Mouse (Mus musculus) kidney, postnatal 25 days (tissue): ENCODE data around the gene Hnf1b.
A peak's percentile ranks its signal among the peaks of the same experiment; 100 is the strongest.

ENCODE experiments used
- DNase-seq, 2 experiments: peaks; one replicate each; pipeline ENCODE4 v3.0.0; 2021; ENCODE audit warnings: mixed read lengths in 2 of 2

Gene Hnf1b

GRCm38 (mm10) chr11:83897569-83897968, 47.7 kb downstream of the Hnf1b start:
- DNase-seq, result no peak

- DNase-seq, result no peak
Measured at GRCm38 (mm10) chr11:83902812-83903211, 52.9 kb downstream of the Hnf1b start.

GRCm38 (mm10) chr11:83905756-83906155, 55.9 kb downstream of the Hnf1b start:
- no peak for DNase-seq

- no peak for DNase-seq
Measured at GRCm38 (mm10) chr11:83908376-83908775, 58.5 kb downstream of the Hnf1b start.

GRCm38 (mm10) chr11:83913824-83914311, 64.0 kb downstream of the Hnf1b start:
- no peak for DNase-seq

GRCm38 (mm10) chr11:83914501-83914900, 64.6 kb downstream of the Hnf1b start:
- no peak for DNase-seq

GRCm38 (mm10) chr11:83922600-83922999, 72.7 kb downstream of the Hnf1b start:
- DNase-seq, result peak in 1 of 2 experiments; percentile 54

GRCm38 (mm10) chr11:83927097-83927496, 77.2 kb downstream of the Hnf1b start:
- DNase-seq, result peak in 1 of 2 experiments; percentile 37

GRCm38 (mm10) chr11:83932506-83933106, 82.7 kb downstream of the Hnf1b start:
- no peak for DNase-seq

GRCm38 (mm10) chr11:83933376-83933775, 83.5 kb downstream of the Hnf1b start:
- DNase-seq, result no peak

- peak; percentile 87 to 93 for DNase-seq
Measured at GRCm38 (mm10) chr11:83935986-83936665, 86.3 kb downstream of the Hnf1b start.

GRCm38 (mm10) chr11:83938556-83938955, 88.7 kb downstream of the Hnf1b start:
- peak in 1 of 2 experiments; percentile 48 for DNase-seq

- DNase-seq, result peak; percentile 93 to 95
Measured at GRCm38 (mm10) chr11:83941950-83942840, 92.3 kb downstream of the Hnf1b start, which contains the start of gene Ddx52. TSS of gene Ddx52 (plus strand) at chr11:83942062.
